Mouse (Mus musculus) midbrain, embryonic 11.5 days (tissue): ENCODE results near the gene Gnb2. TPM values are rescaled to one million over a fixed set of nuclear protein-coding genes. Genes with fewer than 3 reads are reported as not detected.
A peak's percentile ranks its signal among the peaks of the same experiment; 100 is the strongest.

Source experiments
- ATAC-seq: fragments of 200-750 bp; cut with Nextera tagmentation; 2 replicates; pipeline ENCODE4 v1.8.0; 2017; ENCODE audit warnings: moderate TSS enrichment, moderate library complexity; ENCODE audit not compliant: low FRiP score
- DNase-seq: peaks from one replicate; pipeline ENCODE4 v3.0.0; 2015; ENCODE audit warnings: low spot score; ENCODE audit errors: missing footprints
- H3K27ac ChIP-seq: fragments of 300-500 bp; sonication (generic); 2 replicates; pipeline ENCODE4 v1.5.1; 2014; ENCODE audit warnings: low read depth, low read length
- H3K27me3 ChIP-seq: fragments of 300-500 bp; sonication (generic); 2 replicates; pipeline ENCODE4 v1.6.1; 2014; ENCODE audit warnings: mild to moderate bottlenecking, low read length, moderate library complexity, mixed read lengths; ENCODE audit not compliant: control insufficient read depth, insufficient read depth
- H3K36me3 ChIP-seq: fragments of 300-500 bp; sonication (generic); 2 replicates; pipeline ENCODE4 v1.6.1; 2014; ENCODE audit warnings: mild to moderate bottlenecking, low read length, moderate library complexity, mixed read lengths; ENCODE audit not compliant: control insufficient read depth, insufficient read depth
- H3K4me1 ChIP-seq: fragments of 300-500 bp; sonication (generic); 2 replicates; pipeline ENCODE4 v1.6.1; 2014; ENCODE audit warnings: low read length; ENCODE audit not compliant: control insufficient read depth, insufficient read depth
- H3K4me2 ChIP-seq: fragments of 300-500 bp; sonication (generic); 2 replicates; pipeline ENCODE4 v1.6.1; 2014; ENCODE audit warnings: mild to moderate bottlenecking, moderate library complexity
- H3K4me3 ChIP-seq: fragments of 300-500 bp; sonication (generic); 2 replicates; pipeline ENCODE4 v1.5.1; 2014; ENCODE audit warnings: low read depth, low read length
- H3K9ac ChIP-seq: fragments of 300-500 bp; sonication (generic); 2 replicates; pipeline ENCODE4 v1.6.1; 2014; ENCODE audit warnings: low read length
- H3K9me3 ChIP-seq: fragments of 300-500 bp; sonication (generic); 2 replicates; pipeline ENCODE4 v1.6.1; 2016; ENCODE audit warnings: low read length; ENCODE audit not compliant: control insufficient read depth
- WGBS: fragments of 180-500 bp; shearing (Covaris S2); extraction: QIAGEN DNeasy Blood & Tissue Kit; methylation state at CpG from one replicate; pipeline ENCODE4 v1.1.7; 2014; 5-methylcytosine and 5-hydroxymethylcytosine counted together
- polyA plus RNA-seq: library from polyadenylated mRNA; unstranded; fragments of >200 nt; fragmentation: Nextera tagmentation; extraction: Ambion mirVana; gene quantifications from 2 replicates; pipeline ENCODE4 v1.2.1, GENCODE M21; 2014

Gene Gnb2
- polyA plus RNA-seq, 1 experiment from 2014 or later: 501 TPM

DNA sequence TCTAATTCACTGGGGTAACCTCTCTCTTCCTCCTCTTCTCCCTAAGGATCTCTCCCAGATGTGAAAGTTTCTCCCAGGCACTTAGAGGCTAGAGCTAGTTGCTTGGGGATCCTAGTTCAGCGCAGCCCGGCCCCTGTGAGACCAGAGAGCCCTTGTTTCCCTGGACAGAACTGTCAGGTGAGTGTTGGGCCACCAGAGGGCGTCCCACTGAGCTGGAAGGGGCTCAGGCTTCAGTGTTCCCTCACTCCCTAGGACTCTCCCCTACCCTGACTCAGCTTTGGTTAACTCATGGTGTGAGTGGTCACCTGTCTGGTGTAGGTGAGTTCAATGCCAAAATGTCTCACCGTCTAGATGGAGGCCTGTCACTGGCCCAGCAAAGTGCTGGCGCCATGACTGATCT lies 14.9 kb downstream of the Gnb2 start, which contains the start of gene Gigyf1:
Gigyf1 (plus strand) TSS at position 113 of the 400 bp plus-strand sequence.
- Histone ChIP-seq H3K27me3 (no peaks in the 10 kb centered on the region), H3K4me1 (peaks cover 4% of the 10 kb centered on the region), H3K4me3 (no peak within 1 kb of the TSS), H3K4me2 (no peak within 1 kb of the TSS), H3K9ac (no peak within 1 kb of the TSS), H3K9me3 (no peaks in the 10 kb centered on the region), H3K27ac (no peak within 1 kb of the TSS), H3K36me3 (peaks cover 35% of the 10 kb centered on the region)
- ATAC-seq (0 out of 2 replicates have a peak, but pooled peaks have one; percentile 31), DNase-seq (no peak)
- 77% methylated on average over 5 of the region's 5 CpGs for WGBS

GRCm38 (mm10) chr5:137514811-137515210 lies 18.5 kb downstream of the Gnb2 start:
- Histone ChIP-seq H3K4me1 (peaks cover 26% of the 10 kb centered on the region), H3K27ac (no peak overlapping the region), H3K9ac (no peak overlapping the region), H3K4me2 (no peak overlapping the region), H3K27me3 (no peaks in the 10 kb centered on the region), H3K4me3 (no peak overlapping the region), H3K9me3 (no peaks in the 10 kb centered on the region), H3K36me3 (peaks cover 4% of the 10 kb centered on the region)
- ATAC-seq (no peak), DNase-seq (no peak)
- 92% methylated on average over 3 of the region's 3 CpGs for WGBS

GRCm38 (mm10) chr5:137513951-137514721 lies 19.2 kb downstream of the Gnb2 start:
- Histone ChIP-seq H3K36me3 (peaks cover 2% of the 10 kb centered on the region; the same call in 1 of the 2 replicates), H3K27me3 (no peaks in the 10 kb centered on the region), H3K4me1 (peaks cover 26% of the 10 kb centered on the region), H3K9me3 (no peaks in the 10 kb centered on the region), H3K9ac (0 out of 2 replicates have a peak overlapping the region, but pooled peaks have one; percentile 24), H3K27ac (no peak overlapping the region), H3K4me3 (no peak overlapping the region), H3K4me2 (no peak overlapping the region)
- ATAC-seq (no peak), DNase-seq (no peak)
- 90% methylated on average over 12 of the region's 12 CpGs for WGBS

DNA sequence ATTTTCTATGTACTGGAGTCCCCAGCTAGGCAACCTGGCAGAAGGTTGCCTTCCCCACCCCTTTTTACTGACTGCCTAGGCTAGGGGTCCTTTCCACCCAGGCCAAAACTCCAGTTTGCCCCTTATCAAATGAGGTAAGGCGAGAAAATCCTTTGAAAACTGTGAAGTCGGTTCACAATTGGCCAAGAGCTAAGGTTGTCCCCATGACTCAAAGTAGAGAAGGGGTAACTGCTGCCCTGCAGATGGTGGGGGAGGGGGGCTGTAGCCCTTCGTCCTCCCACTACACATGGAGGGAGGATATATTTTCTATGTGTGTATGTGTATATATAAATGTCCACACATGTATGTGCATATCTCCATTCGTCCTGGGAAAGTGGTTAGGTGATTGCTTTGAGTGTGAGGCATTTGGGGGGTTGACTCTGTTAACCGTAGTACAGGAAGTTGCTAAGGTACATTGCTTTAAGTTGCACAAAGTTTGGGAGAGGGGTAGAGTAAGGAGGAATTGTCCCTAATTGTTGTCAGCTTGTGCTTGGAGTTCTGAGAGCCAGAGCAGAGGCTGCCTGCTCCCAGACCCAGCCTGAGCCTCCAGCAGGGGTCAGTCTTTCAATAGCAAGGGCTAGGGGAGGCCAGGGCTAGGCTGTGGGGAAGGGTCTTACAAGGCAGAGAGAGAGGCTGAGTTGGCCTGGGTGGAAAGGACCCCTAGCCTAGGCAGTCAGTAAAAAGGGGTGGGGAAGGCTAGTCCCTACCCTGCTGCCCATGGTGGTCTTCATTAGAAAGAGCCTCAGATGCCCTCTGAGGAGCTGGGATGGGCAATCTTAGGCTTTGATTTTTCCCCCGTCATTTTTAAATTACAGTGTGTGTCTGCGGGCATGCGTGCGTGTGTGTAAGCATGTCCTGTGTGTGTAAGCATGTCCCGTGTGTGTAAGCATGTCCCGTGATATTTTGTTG lies 20.2 kb downstream of the Gnb2 start:
- Histone ChIP-seq H3K27ac (no peak overlapping the region), H3K4me3 (no peak overlapping the region), H3K4me1 (peaks cover 26% of the 10 kb centered on the region), H3K9me3 (no peaks in the 10 kb centered on the region), H3K36me3 (peaks cover 2% of the 10 kb centered on the region; the same call in 1 of the 2 replicates), H3K4me2 (no peak overlapping the region), H3K9ac (0 out of 2 replicates have a peak overlapping the region, but pooled peaks have one; percentile 17), H3K27me3 (no peaks in the 10 kb centered on the region)
- peak; percentile 63 for ATAC-seq
- peak; percentile 91 for DNase-seq
- WGBS: 82% methylated on average over 11 of the region's 11 CpGs

DNA sequence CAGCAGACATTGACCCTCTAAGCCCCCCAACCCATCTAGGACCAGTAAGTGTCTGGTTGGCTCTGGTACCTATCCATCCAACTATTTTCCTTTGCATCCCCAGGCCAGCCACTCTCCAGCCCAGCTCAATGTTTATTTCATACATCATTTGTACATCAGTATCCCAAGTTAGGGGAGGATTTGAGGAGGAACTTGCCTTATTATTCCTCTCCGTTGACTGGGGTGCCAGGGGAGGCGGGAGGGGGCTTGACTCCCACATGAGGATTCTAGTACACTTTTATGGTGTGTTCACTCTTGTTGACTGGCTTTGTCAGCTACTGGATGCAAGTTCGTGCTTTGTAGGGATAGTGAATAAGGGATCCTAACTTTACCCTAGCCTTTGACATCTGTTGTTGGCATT lies 21.6 kb downstream of the Gnb2 start:
- peak overlapping the region; percentile 92 for H3K4me2 ChIP-seq
- H3K27me3 ChIP-seq: no peaks in the 10 kb centered on the region
- peak overlapping the region; percentile 99 for H3K9ac ChIP-seq
- peaks cover 26% of the 10 kb centered on the region for H3K4me1 ChIP-seq
- H3K36me3 ChIP-seq: no peaks in the 10 kb centered on the region
- ATAC-seq (no peak), DNase-seq (no peak)
- WGBS: 73% methylated on average over 3 of the region's 3 CpGs
- no peak overlapping the region for H3K27ac ChIP-seq
- H3K9me3 ChIP-seq: no peaks in the 10 kb centered on the region
- peak overlapping the region; percentile 100 for H3K4me3 ChIP-seq

DNA sequence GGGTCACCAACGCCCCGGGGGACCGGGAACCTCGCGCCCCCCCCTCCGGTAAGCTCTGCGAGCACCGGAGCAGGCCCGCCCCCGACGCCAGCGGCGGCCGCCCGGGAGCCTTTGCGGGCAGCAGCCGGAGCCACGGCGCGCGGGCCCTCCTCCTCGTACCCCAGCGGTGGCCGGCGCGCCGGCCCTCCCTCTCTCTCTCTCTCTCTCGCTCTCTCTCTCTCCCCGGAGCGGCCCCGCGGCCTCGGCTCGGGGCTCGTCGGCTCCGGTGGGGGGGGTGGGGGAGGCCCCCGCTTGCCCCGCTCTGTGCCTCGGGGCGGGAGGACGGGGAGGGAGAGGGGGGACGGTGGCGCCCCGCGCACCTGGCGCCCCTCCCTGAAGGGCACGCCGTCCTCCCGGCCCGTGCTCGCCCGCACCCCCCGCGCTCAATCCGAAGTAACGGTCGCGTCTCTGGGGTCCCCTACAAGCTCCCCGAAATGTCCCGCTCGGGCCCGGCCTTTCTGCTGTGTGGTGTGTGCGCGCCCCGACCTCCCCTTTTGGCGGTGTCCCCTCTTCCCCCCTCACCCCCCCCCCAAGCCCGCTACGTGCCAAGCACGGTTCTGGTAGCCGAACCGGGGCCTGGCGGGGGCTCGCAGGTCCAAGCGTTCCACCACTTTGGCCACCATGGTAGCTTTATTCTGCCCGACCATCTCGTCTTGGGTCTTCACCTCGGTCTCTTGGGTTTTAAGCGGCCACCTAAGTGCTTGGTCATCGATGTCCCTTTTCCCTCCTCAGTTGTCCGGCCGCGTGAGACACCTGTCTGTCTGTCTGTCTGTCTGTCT lies 22.5 kb downstream of the Gnb2 start:
- peaks cover 26% of the 10 kb centered on the region for H3K4me1 ChIP-seq
- H3K4me3 ChIP-seq: peak overlapping the region; percentile 100
- under 1% methylated on average over 49 of the region's 83 CpGs for WGBS
- H3K4me2 ChIP-seq: peak overlapping the region; percentile 92
- no peaks in the 10 kb centered on the region for H3K9me3 ChIP-seq
- DNase-seq: peak; percentile 91
- peak overlapping the region; percentile 99 for H3K9ac ChIP-seq
- no peaks in the 10 kb centered on the region for H3K36me3 ChIP-seq
- H3K27me3 ChIP-seq: no peaks in the 10 kb centered on the region
- peak overlapping the region; percentile 79 for H3K27ac ChIP-seq
- peak; percentile 65 for ATAC-seq

GRCm38 (mm10) chr5:137510014-137510501 lies 23.3 kb downstream of the Gnb2 start:
- Histone ChIP-seq H3K27ac (peak overlapping the region; percentile 79), H3K4me2 (peak overlapping the region; percentile 92), H3K36me3 (no peaks in the 10 kb centered on the region), H3K27me3 (no peaks in the 10 kb centered on the region), H3K9ac (peak overlapping the region; percentile 99), H3K4me3 (peak overlapping the region; percentile 100), H3K9me3 (no peaks in the 10 kb centered on the region), H3K4me1 (peaks cover 26% of the 10 kb centered on the region)
- peak; percentile 94 for DNase-seq
- peak; percentile 85 for ATAC-seq
- WGBS: 2% methylated on average over 24 of the region's 52 CpGs

- ATAC-seq: no peak
- no peak overlapping the region for H3K4me3 ChIP-seq
- H3K9ac ChIP-seq: no peak overlapping the region
- H3K9me3 ChIP-seq: no peaks in the 10 kb centered on the region
- H3K27ac ChIP-seq: no peak overlapping the region
- WGBS: 89% methylated on average over 6 of the region's 6 CpGs
- H3K36me3 ChIP-seq: no peaks in the 10 kb centered on the region
- no peaks in the 10 kb centered on the region for H3K27me3 ChIP-seq
- H3K4me2 ChIP-seq: no peak overlapping the region
- no peak for DNase-seq
- H3K4me1 ChIP-seq: peaks cover 9% of the 10 kb centered on the region
Measured at GRCm38 (mm10) chr5:137504041-137504440, 29.3 kb downstream of the Gnb2 start.
